Mouse (Mus musculus) left cerebral cortex, postnatal 10 days (tissue): ENCODE results near the gene Rpusd3. TPM values are rescaled to one million over a fixed set of nuclear protein-coding genes. Genes with fewer than 3 reads are reported as not detected.

Experiments
- DNase-seq, 2 experiments: peaks; one replicate each; pipeline ENCODE4 v3.0.0; 2021 to 2022; ENCODE audit warnings: low spot score in 2 of 2, mixed read lengths in 1 of 2; ENCODE audit errors: extremely low spot score in 1 of 2
- intact Hi-C: fragments of 180-260 bp; cut with DNase I; formaldehyde crosslinking; loops from one replicate; pipeline ENCODE4 v1.15.1; 2025
- total RNA-seq, 2 experiments: library from RNA; stranded (reverse); gene quantifications; 2 replicates each; pipeline ENCODE4 v1.2.3; 2021

The Rpusd3 gene
- total RNA-seq, result 10 to 100 TPM; 15.8 to 19.8 TPM

GRCm38 (mm10) chr6:113419199-113419587 lies at the start of gene Rpusd3:
Rpusd3 (minus strand) TSS chr6:113419340.
- DNase-seq, result peak; percentile 96 to 99
- intact Hi-C loops, result no loop called here

GRCm38 (mm10) chr6:113468512-113468911 lies 49.4 kb upstream of the Rpusd3 start:
- intact Hi-C loops, result no loop called here
- no peak for DNase-seq

- DNase-seq, result no peak
- intact Hi-C loops, result no loop called here
These were observed 46.5 kb upstream of the Rpusd3 start for GRCm38 (mm10) chr6:113465602-113466001.

- intact Hi-C loops, result no loop called here
- no peak for DNase-seq
These were observed 44.9 kb upstream of the Rpusd3 start for GRCm38 (mm10) chr6:113464040-113464439.

DNA sequence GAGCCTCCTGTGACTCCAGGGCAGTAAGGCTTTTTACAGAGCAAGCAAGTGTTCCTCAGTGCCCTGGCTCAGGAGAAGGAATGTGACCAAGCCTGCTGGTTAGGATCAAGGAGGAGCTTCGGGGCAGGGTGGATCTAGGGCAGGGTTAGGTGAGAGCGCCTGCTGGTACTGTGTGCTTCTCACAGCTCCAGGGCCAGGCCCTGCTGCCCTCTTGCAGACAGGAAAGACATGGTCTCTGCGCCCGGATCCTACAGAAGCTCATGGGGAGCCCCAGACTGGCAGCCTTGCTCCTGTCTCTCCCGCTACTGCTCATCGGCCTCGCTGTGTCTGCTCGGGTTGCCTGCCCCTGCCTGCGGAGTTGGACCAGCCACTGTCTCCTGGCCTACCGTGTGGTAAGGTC lies 39.5 kb upstream of the Rpusd3 start:
- DNase-seq, result no peak
- intact Hi-C loops, result no loop called here

DNA sequence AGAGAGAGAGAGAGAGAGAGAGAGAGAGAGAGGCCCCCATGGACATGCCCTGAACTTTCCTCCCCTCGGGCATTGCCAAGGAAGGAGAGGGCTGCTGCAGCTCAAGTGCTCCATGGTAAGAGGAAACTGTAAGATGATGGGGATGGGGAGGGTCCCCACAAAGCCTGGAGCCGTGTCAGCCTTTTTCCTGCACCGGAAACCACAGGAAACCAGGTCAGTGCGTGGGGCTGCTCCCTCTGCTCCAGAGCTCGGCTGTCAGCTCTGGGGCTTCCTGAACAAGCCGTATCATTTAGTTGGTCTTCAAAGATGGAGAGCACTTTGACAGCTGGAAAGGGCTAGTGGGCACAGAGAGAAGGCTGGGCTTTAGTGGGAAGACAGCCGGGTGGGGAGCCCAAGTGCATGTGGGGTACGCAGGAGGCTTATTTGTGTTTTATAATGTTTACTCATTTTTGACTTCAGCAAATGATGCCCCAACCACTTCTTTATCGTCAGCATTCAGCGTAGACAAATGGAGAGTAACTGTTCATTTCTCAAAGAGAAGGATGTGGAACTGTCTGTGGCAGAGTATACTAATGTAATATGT lies 38.9 kb upstream of the Rpusd3 start, which contains the start of gene Il17re:
Gene Il17re, plus strand, starts transcription at position 533 of the 583 bp plus-strand sequence.
- DNase-seq, result no peak
- intact Hi-C loops, result no loop called here

DNA sequence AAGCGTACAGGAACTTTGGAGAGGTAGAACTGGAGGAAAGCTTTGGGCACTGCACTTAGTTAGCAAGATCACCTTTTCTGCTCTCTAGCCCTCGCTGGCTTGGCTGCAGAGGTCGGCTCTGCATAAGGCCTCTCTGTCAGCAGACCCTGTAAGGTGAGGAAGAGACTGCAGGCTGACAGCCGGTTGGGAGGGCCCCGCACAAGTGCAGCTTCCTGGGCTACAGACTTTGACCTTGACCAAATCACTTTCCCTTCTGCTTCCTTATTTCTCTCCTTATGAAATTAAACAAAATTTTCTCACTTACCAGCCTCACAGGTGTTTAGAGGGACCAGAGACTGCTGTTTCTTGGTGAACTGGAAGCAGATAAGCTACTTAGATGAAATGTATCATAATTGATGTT lies 35.9 kb upstream of the Rpusd3 start:
- intact Hi-C loops, result no loop called here
- DNase-seq, result no peak

DNA sequence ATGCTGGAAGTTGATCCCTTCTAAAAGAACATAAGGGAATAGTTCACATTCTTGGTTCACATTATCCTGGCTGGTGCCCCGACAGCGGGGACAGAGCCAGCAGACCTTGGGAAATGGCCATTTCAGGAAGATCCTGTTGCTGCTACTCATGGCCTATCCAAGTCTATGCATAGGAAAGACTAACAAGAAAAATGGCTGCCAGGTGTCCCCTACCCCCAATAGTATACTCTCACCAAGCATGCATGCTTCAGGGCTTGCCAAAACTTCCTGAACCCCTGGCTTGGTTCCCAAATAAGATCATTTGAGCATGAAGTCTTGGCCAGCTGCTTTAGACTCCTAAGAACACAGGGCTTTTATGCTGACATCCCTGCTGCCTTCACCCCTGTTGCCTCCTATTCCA lies 32.7 kb upstream of the Rpusd3 start:
- DNase-seq, result no peak
- intact Hi-C loops, result no loop called here

- DNase-seq, result no peak
These were observed 28.5 kb upstream of the Rpusd3 start for GRCm38 (mm10) chr6:113447639-113448038.

GRCm38 (mm10) chr6:113444207-113444965 lies 25.2 kb upstream of the Rpusd3 start:
- intact Hi-C loops, result no loop called here
- DNase-seq, result no peak

More at GRCm38 (mm10) chr6:113447639-113448038, 28.5 kb upstream of the Rpusd3 start:
- intact Hi-C loops, result no loop called here

- intact Hi-C loops, result no loop called here
- no peak for DNase-seq
These were observed 24.0 kb upstream of the Rpusd3 start for GRCm38 (mm10) chr6:113443091-113443490.

DNA sequence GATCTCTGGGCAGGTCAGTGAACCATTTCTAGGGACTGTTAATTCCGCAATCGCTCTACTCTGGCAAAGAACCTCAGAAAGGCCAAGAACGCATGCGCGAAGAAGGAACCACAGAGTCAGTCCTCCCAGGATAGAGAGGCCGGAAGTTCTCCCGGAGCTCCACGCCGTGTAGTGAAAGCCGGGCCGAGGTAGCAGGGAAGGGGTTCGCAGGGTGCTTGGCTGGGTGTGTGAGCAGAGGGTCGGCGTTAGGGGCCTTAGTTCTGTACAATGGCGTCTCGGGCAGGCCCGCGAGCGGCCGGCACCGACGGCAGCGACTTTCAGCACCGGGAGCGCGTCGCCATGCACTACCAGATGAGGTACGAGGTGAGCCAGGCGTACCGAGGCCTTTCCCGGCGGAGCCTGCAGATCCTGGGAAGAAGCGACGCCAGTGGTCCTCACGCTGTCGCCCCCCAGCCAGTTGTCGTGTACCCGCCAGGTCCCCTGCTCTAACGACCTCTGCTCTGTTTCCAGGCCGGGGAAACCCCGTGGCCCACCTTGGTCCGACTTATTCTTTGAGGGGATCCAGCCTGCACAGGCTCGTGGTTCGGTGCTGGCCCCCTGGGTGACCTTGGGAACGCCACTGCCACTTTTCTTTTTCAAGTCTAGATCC lies 23.4 kb upstream of the Rpusd3 start, which contains the start of gene Jagn1:
Gene Jagn1, plus strand, starts transcription at position 128 of the 649 bp plus-strand sequence.
- intact Hi-C loops, result no loop called here
- DNase-seq, result peak; percentile 87 to 91

DNA sequence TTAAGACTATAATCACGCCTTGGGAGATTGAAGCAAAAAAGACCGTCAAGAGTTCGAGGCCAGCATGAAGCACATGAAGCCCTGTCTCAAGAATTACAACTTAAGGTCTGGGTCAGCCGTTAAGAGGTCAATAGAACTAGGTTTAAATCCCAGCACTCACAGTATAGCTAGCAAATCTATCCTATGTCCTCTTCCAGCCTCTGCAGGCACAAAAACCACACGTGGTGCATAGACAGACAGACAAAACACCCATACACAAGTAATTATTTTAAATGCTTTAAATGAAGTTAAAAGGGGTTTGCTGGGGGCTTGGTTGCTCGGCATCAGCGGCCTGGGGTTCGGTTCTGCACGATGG lies 22.9 kb upstream of the Rpusd3 start:
- intact Hi-C loops, result no loop called here
- DNase-seq, result no peak

DNA sequence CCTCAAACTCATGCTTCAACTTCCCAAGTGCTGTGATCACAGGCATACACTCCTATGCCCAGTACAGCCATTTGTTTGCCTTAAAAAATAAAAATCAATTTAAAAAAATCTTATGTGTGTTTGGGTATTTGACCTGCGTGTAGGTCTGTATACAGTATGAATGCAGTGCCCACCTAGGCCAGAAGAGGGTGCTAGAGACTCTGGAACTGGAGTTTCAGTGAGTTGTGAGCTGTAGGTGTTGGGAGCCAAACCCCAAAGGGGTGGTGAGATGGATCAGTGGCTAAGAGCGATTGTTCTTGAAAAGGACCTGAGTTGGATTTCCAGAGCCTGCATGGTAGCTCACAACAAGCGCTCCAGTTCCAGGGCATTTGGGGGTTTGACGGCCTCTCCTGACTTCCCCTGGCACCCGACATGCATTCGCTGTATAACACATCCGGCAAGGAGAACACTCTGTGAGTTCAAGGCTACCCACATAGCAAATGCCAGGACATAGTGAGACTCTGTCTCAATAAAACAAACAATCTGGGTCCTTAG lies 22.1 kb upstream of the Rpusd3 start:
- DNase-seq, result peak; percentile 50 to 72
- intact Hi-C loops, result no loop called here

GRCm38 (mm10) chr6:113440686-113441085 lies 21.5 kb upstream of the Rpusd3 start:
- intact Hi-C loops, result no loop called here
- DNase-seq, result no peak

GRCm38 (mm10) chr6:113438721-113439430 lies 19.7 kb upstream of the Rpusd3 start:
- intact Hi-C loops, result loop anchor here (5.0 kb wide), 1 partner anchor 33 kb away; the partner anchor contains the start of gene Il17rc
- no peak for DNase-seq

GRCm38 (mm10) chr6:113437135-113437534 lies 18.0 kb upstream of the Rpusd3 start:
- DNase-seq, result no peak
- intact Hi-C loops, result loop anchor here (5.0 kb wide), 1 partner anchor 35 kb away; the partner anchor contains the start of gene Il17rc

GRCm38 (mm10) chr6:113435664-113436205 lies 16.6 kb upstream of the Rpusd3 start, which contains the start of gene Cidec:
Cidec (minus strand) TSS chr6:113435760.
- DNase-seq, result no peak
- intact Hi-C loops, result loop anchor here (5.0 kb wide), 1 partner anchor 37 kb away; the partner anchor contains the start of gene Il17rc
